Mouse (Mus musculus): ENCODE measurements around the gene Tanc1.

DNA sequence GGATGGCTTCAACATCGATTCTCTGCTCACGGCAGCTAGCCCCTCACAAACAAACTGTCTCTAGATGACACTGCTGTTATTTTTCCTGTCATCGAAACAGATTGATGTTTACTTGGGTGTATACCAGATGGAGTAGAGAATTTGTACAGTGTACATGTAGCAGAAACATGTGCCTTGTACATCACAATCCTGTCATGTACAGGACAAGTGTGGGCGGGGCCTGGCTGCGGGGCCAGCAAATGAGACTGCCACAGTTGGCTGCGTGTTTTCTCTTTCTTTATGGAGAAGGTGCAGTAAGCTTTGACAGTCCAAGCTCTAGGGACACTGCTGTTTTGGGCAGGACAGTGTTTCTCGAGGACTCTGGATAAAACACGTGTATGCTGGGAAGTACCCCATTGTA is 127.2 kb downstream of the Tanc1 start:
- TF ChIP-seq POLR2A (IDR thresholded peaks at IDR 0.05; ENCODE audit: borderline replicate concordance, extremely low read depth, insufficient read depth, insufficient read length, poor library complexity, severe bottlenecking) = no peak
- no peak for TF ChIP-seq CTCF (IDR thresholded peaks at IDR 0.05; ENCODE audit: borderline replicate concordance, extremely low read depth, insufficient read depth, insufficient read length)

Data from brain, embryonic 14.5 days (tissue).